Mouse (Mus musculus): Measurements from ENCODE around the gene Pah. TPM values are rescaled to one million over a fixed set of nuclear protein-coding genes. Genes with fewer than 3 reads are reported as not detected.

The Pah gene
- total RNA-seq (2014; fragmentation: Nextera tagmentation) (not detected in 2 replicates), total RNA-seq (2017) (not detected in 2 replicates)

GRCm38 (mm10) chr10:87521646-87522045, at the start of gene Pah:
Pah (plus strand) TSS chr10:87521795.
- no peak for ATAC-seq (replicated peaks; ENCODE audit: low FRiP score, low TSS enrichment, poor library complexity, severe bottlenecking)

GRCm38 (mm10) chr10:87473475-87474131, 48.0 kb upstream of the Pah start:
- no peak for ATAC-seq (replicated peaks; ENCODE audit: low FRiP score, low TSS enrichment, poor library complexity, severe bottlenecking)

- ATAC-seq (replicated peaks; ENCODE audit: low FRiP score, low TSS enrichment, poor library complexity, severe bottlenecking) = no peak
Measured at GRCm38 (mm10) chr10:87474971-87475370, 46.6 kb upstream of the Pah start.

- ATAC-seq (replicated peaks; ENCODE audit: low FRiP score, low TSS enrichment, poor library complexity, severe bottlenecking) = no peak
Measured at GRCm38 (mm10) chr10:87477895-87478294, 43.7 kb upstream of the Pah start.

GRCm38 (mm10) chr10:87484831-87485720, 36.5 kb upstream of the Pah start:
- ATAC-seq (replicated peaks; ENCODE audit: low FRiP score, low TSS enrichment, poor library complexity, severe bottlenecking) = no peak

GRCm38 (mm10) chr10:87485721-87486620, 35.6 kb upstream of the Pah start:
- no peak for ATAC-seq (replicated peaks; ENCODE audit: low FRiP score, low TSS enrichment, poor library complexity, severe bottlenecking)

GRCm38 (mm10) chr10:87488429-87489145, 33.0 kb upstream of the Pah start:
- no peak for ATAC-seq (replicated peaks; ENCODE audit: low FRiP score, low TSS enrichment, poor library complexity, severe bottlenecking)

GRCm38 (mm10) chr10:87489246-87490009, 32.2 kb upstream of the Pah start:
- no peak for ATAC-seq (replicated peaks; ENCODE audit: low FRiP score, low TSS enrichment, poor library complexity, severe bottlenecking)

GRCm38 (mm10) chr10:87490328-87490727, 31.3 kb upstream of the Pah start:
- no peak for ATAC-seq (replicated peaks; ENCODE audit: low FRiP score, low TSS enrichment, poor library complexity, severe bottlenecking)

GRCm38 (mm10) chr10:87491485-87492040, 30.0 kb upstream of the Pah start:
- ATAC-seq (replicated peaks; ENCODE audit: low FRiP score, low TSS enrichment, poor library complexity, severe bottlenecking) = no peak

- ATAC-seq (replicated peaks; ENCODE audit: low FRiP score, low TSS enrichment, poor library complexity, severe bottlenecking) = no peak
Measured at GRCm38 (mm10) chr10:87492332-87492660, 29.3 kb upstream of the Pah start.

GRCm38 (mm10) chr10:87492661-87493551, 28.7 kb upstream of the Pah start:
- ATAC-seq (replicated peaks; ENCODE audit: low FRiP score, low TSS enrichment, poor library complexity, severe bottlenecking) = no peak

GRCm38 (mm10) chr10:87493576-87493975, 28.0 kb upstream of the Pah start, which contains the start of gene Ascl1:
Ascl1 (minus strand) TSS chr10:87493660.
- ATAC-seq (replicated peaks; ENCODE audit: low FRiP score, low TSS enrichment, poor library complexity, severe bottlenecking) = no peak

GRCm38 (mm10) chr10:87494176-87494575, 27.4 kb upstream of the Pah start:
- no peak for ATAC-seq (replicated peaks; ENCODE audit: low FRiP score, low TSS enrichment, poor library complexity, severe bottlenecking)

- no peak for ATAC-seq (replicated peaks; ENCODE audit: low FRiP score, low TSS enrichment, poor library complexity, severe bottlenecking)
Measured at GRCm38 (mm10) chr10:87494596-87494995, 27.0 kb upstream of the Pah start.

- ATAC-seq (replicated peaks; ENCODE audit: low FRiP score, low TSS enrichment, poor library complexity, severe bottlenecking) = no peak
Measured at GRCm38 (mm10) chr10:87497056-87497455, 24.5 kb upstream of the Pah start.

- ATAC-seq (replicated peaks; ENCODE audit: low FRiP score, low TSS enrichment, poor library complexity, severe bottlenecking) = no peak
Measured at GRCm38 (mm10) chr10:87500926-87501658, 20.5 kb upstream of the Pah start.

Measured in megakaryocyte-erythroid progenitor cell, adult 5-6 weeks (primary cell).